Mouse (Mus musculus) liver, postnatal 0 days (tissue): ENCODE results near the gene Kdelr1.

Experiments used
- CTCF ChIP-seq: sonication (generic); IDR thresholded peaks from 2 replicates; pipeline ENCODE4 v1.5.1; 2016; ENCODE audit warnings: antibody characterized with exemption, low read depth
- EP300 ChIP-seq: IDR thresholded peaks from 2 replicates; pipeline ENCODE4 v1.6.1; 2016; ENCODE audit warnings: antibody characterized with exemption, low read depth, mild to moderate bottlenecking

- TF ChIP-seq EP300: no peak
- no peak for TF ChIP-seq CTCF
These were observed 19.5 kb upstream of the Kdelr1 start for GRCm38 (mm10) chr7:45853089-45853488.
